Mouse (Mus musculus): Measurements from ENCODE around the gene Hcst.

Hcst gene

GRCm38 (mm10) chr7:30380061-30380460, 39.6 kb downstream of the Hcst start:
- in situ Hi-C loops (cut with MboI): no loop called here

- in situ Hi-C loops (cut with MboI): loop anchor here (10.0 kb wide), 1 partner anchor 51 kb away; the partner anchor contains the start of gene Nfkbid
Observed at GRCm38 (mm10) chr7:30373501-30373962, 46.1 kb downstream of the Hcst start.
